16 mouse cellular contexts compared by ENCODE assay signal in genomic region chr4:106007334-106008190, GRCm38 (mm10).
DNase-seq lines count a peak whose midpoint lies in the region; ATAC-seq lines count a peak whose summit lies in the region.
"Had no signal": no experiment of that assay in that cellular context is flagged by ENCODE, and none has a peak within 500 bp of the region (broad histone marks: within the 10 kb centered on the region; RNA-seq: fewer than 3 reads in every experiment).

No protein-coding gene starts in this region.

- H3K4me1 ChIP-seq in forebrain, embryonic 15.5 days: peaks cover 9% of the 10 kb centered on the region; the same call in 1 of the 2 replicates
- H3K4me1 ChIP-seq in forebrain, embryonic 12.5 days: 0 out of 2 replicates have a peak, but pooled peaks cover 3% of the 10 kb centered on the region
- H3K4me1 ChIP-seq in midbrain, embryonic 14.5 days (ENCODE audit: control insufficient read depth, insufficient read depth, low read length): no peaks in the 10 kb centered on the region
- no peaks in the 10 kb centered on the region for H3K4me1 ChIP-seq in midbrain, embryonic 11.5 days (ENCODE audit: control insufficient read depth, insufficient read depth, low read length)
- peaks cover 8% of the 10 kb centered on the region for H3K4me1 ChIP-seq in midbrain, embryonic 16.5 days (ENCODE audit: control insufficient read depth, insufficient read depth, low read length)
- H3K4me1 ChIP-seq in intestine, embryonic 15.5 days (replicated peaks): no peaks in the 10 kb centered on the region
- H3K4me1 ChIP-seq: embryonic facial prominence, embryonic 12.5 days; liver, embryonic 15.5 days; stomach, embryonic 15.5 days had no signal

- no peak overlapping the region for H3K9ac ChIP-seq in forebrain, embryonic 15.5 days (replicated peaks)
- no peak overlapping the region for H3K9ac ChIP-seq in forebrain, embryonic 12.5 days
- H3K9ac ChIP-seq in midbrain, embryonic 14.5 days (replicated peaks; ENCODE audit: low read length): no peak overlapping the region
- H3K9ac ChIP-seq in midbrain, embryonic 11.5 days (ENCODE audit: low read length): no peak overlapping the region
- H3K9ac ChIP-seq in midbrain, embryonic 16.5 days (ENCODE audit: low read depth, low read length): no peak overlapping the region
- H3K9ac ChIP-seq in intestine, embryonic 15.5 days: no peak overlapping the region
- H3K9ac ChIP-seq: embryonic facial prominence, embryonic 12.5 days; liver, embryonic 15.5 days; stomach, embryonic 15.5 days had no signal

- no peak overlapping the region for H3K4me2 ChIP-seq in forebrain, embryonic 15.5 days (replicated peaks)
- no peak overlapping the region for H3K4me2 ChIP-seq in forebrain, embryonic 12.5 days
- H3K4me2 ChIP-seq in midbrain, embryonic 14.5 days (ENCODE audit: low read length): no peak overlapping the region
- no peak overlapping the region for H3K4me2 ChIP-seq in midbrain, embryonic 11.5 days
- no peak overlapping the region for H3K4me2 ChIP-seq in midbrain, embryonic 16.5 days (ENCODE audit: low read length)
- H3K4me2 ChIP-seq in intestine, embryonic 15.5 days (replicated peaks): no peak overlapping the region
- H3K4me2 ChIP-seq: embryonic facial prominence, embryonic 12.5 days; liver, embryonic 15.5 days; stomach, embryonic 15.5 days had no signal

- no peaks in the 10 kb centered on the region for H3K9me3 ChIP-seq in forebrain, embryonic 15.5 days
- no peaks in the 10 kb centered on the region for H3K9me3 ChIP-seq in forebrain, embryonic 12.5 days
- no peaks in the 10 kb centered on the region for H3K9me3 ChIP-seq in midbrain, embryonic 14.5 days (ENCODE audit: control insufficient read depth, low read length)
- H3K9me3 ChIP-seq in midbrain, embryonic 11.5 days (ENCODE audit: control insufficient read depth, low read length): no peaks in the 10 kb centered on the region
- H3K9me3 ChIP-seq in midbrain, embryonic 16.5 days (replicated peaks; ENCODE audit: control insufficient read depth, low read length, poor library complexity, severe bottlenecking): no peaks in the 10 kb centered on the region
- H3K9me3 ChIP-seq in intestine, embryonic 15.5 days: no peaks in the 10 kb centered on the region
- H3K9me3 ChIP-seq: embryonic facial prominence, embryonic 12.5 days; liver, embryonic 15.5 days; stomach, embryonic 15.5 days had no signal

- peak; percentile 71; the same call in 1 of the 2 replicates for ATAC-seq in forebrain, embryonic 15.5 days (replicated peaks)
- ATAC-seq in forebrain, embryonic 12.5 days (ENCODE audit: low FRiP score): no peak
- no peak for ATAC-seq in midbrain, embryonic 14.5 days (ENCODE audit: low FRiP score, low TSS enrichment)
- ATAC-seq in midbrain, embryonic 11.5 days (ENCODE audit: low FRiP score): no peak
- peak; percentile 68; the same call in 1 of the 2 replicates for ATAC-seq in midbrain, embryonic 16.5 days
- no peak for ATAC-seq in intestine, embryonic 15.5 days

- peak; percentile 13 for DNase-seq in layer of hippocampus, adult 11-12 months (ENCODE audit: low spot score)
- no peak for DNase-seq in layer of hippocampus, adult 9-10 months (ENCODE audit: low spot score)
- peak; percentile 40 for DNase-seq in midbrain, embryonic 14.5 days
- DNase-seq in midbrain, embryonic 11.5 days (ENCODE audit: low spot score, missing footprints): no peak
- DNase-seq: adrenal gland, postnatal 10 days; cerebellum, adult 9-10 months; kidney, adult 2 months; kidney, postnatal 14 days; lung, postnatal 10 days had no signal

- H3K4me3 ChIP-seq in forebrain, embryonic 15.5 days: no peak overlapping the region
- H3K4me3 ChIP-seq in forebrain, embryonic 12.5 days (replicated peaks): no peak overlapping the region
- no peak overlapping the region for H3K4me3 ChIP-seq in midbrain, embryonic 14.5 days (replicated peaks; ENCODE audit: low read depth, low read length)
- no peak overlapping the region for H3K4me3 ChIP-seq in midbrain, embryonic 11.5 days (ENCODE audit: low read depth, low read length)
- H3K4me3 ChIP-seq in midbrain, embryonic 16.5 days (ENCODE audit: low read depth, low read length): no peak overlapping the region
- H3K4me3 ChIP-seq in intestine, embryonic 15.5 days (replicated peaks): no peak overlapping the region
- H3K4me3 ChIP-seq: embryonic facial prominence, embryonic 12.5 days; liver, embryonic 15.5 days; stomach, embryonic 15.5 days had no signal

- H3K27me3 ChIP-seq in forebrain, embryonic 15.5 days: no peaks in the 10 kb centered on the region
- H3K27me3 ChIP-seq in forebrain, embryonic 12.5 days: no peaks in the 10 kb centered on the region
- no peaks in the 10 kb centered on the region for H3K27me3 ChIP-seq in midbrain, embryonic 14.5 days (ENCODE audit: control insufficient read depth, insufficient read depth, low read length)
- H3K27me3 ChIP-seq in midbrain, embryonic 11.5 days (ENCODE audit: control insufficient read depth, insufficient read depth, low read length): no peaks in the 10 kb centered on the region
- no peaks in the 10 kb centered on the region for H3K27me3 ChIP-seq in midbrain, embryonic 16.5 days (ENCODE audit: control insufficient read depth, insufficient read depth, low read depth, low read length)
- H3K27me3 ChIP-seq in intestine, embryonic 15.5 days (replicated peaks): no peaks in the 10 kb centered on the region
- H3K27me3 ChIP-seq: embryonic facial prominence, embryonic 12.5 days; liver, embryonic 15.5 days; stomach, embryonic 15.5 days had no signal

- 67% methylated on average over 8 of the region's 8 CpGs for WGBS in forebrain, embryonic 15.5 days
- WGBS in forebrain, embryonic 12.5 days: 74% methylated on average over 8 of the region's 8 CpGs
- WGBS in midbrain, embryonic 14.5 days: 65% methylated on average over 8 of the region's 8 CpGs
- WGBS in midbrain, embryonic 11.5 days: 81% methylated on average over 8 of the region's 8 CpGs
- 54% methylated on average over 8 of the region's 8 CpGs for WGBS in midbrain, embryonic 16.5 days
- WGBS in intestine, embryonic 15.5 days: 82% methylated on average over 8 of the region's 8 CpGs

- H3K27ac ChIP-seq in forebrain, embryonic 15.5 days (replicated peaks): peak overlapping the region; percentile 70
- H3K27ac ChIP-seq in forebrain, embryonic 12.5 days: no peak overlapping the region
- no peak overlapping the region for H3K27ac ChIP-seq in midbrain, embryonic 14.5 days (replicated peaks; ENCODE audit: low read depth, low read length)
- no peak overlapping the region for H3K27ac ChIP-seq in midbrain, embryonic 11.5 days (ENCODE audit: low read depth, low read length)
- H3K27ac ChIP-seq in midbrain, embryonic 16.5 days (ENCODE audit: low read length): peak overlapping the region; percentile 60; the same call in 1 of the 2 replicates
- no peak overlapping the region for H3K27ac ChIP-seq in intestine, embryonic 15.5 days
- H3K27ac ChIP-seq: embryonic facial prominence, embryonic 12.5 days; liver, embryonic 15.5 days; stomach, embryonic 15.5 days had no signal

- no peaks in the 10 kb centered on the region for H3K36me3 ChIP-seq in forebrain, embryonic 15.5 days
- no peaks in the 10 kb centered on the region for H3K36me3 ChIP-seq in forebrain, embryonic 12.5 days (replicated peaks)
- H3K36me3 ChIP-seq in midbrain, embryonic 14.5 days (ENCODE audit: control insufficient read depth, insufficient read depth, low read length): no peaks in the 10 kb centered on the region
- no peaks in the 10 kb centered on the region for H3K36me3 ChIP-seq in midbrain, embryonic 11.5 days (ENCODE audit: control insufficient read depth, insufficient read depth, low read length)
- H3K36me3 ChIP-seq in midbrain, embryonic 16.5 days (ENCODE audit: control insufficient read depth, insufficient read depth, low read length): no peaks in the 10 kb centered on the region
- no peaks in the 10 kb centered on the region for H3K36me3 ChIP-seq in intestine, embryonic 15.5 days
- H3K36me3 ChIP-seq: embryonic facial prominence, embryonic 12.5 days; liver, embryonic 15.5 days; stomach, embryonic 15.5 days had no signal

Comparison
In these comparisons a context has a peak if more than half of its experiments do, and no peak if none do; other contexts are left out.
1. ATAC-seq: peak in forebrain, embryonic 15.5 days (single experiment) and midbrain, embryonic 16.5 days (single experiment); none in forebrain, embryonic 12.5 days (single experiment), midbrain, embryonic 14.5 days (single experiment), midbrain, embryonic 11.5 days (single experiment) and intestine, embryonic 15.5 days (single experiment).
2. H3K27ac ChIP-seq: peak in forebrain, embryonic 15.5 days (single experiment) and midbrain, embryonic 16.5 days (single experiment); none in forebrain, embryonic 12.5 days (single experiment), midbrain, embryonic 14.5 days (single experiment), midbrain, embryonic 11.5 days (single experiment) and intestine, embryonic 15.5 days (single experiment).
3. DNase-seq: peak in layer of hippocampus, adult 11-12 months (single experiment) and midbrain, embryonic 14.5 days (single experiment); none in layer of hippocampus, adult 9-10 months (single experiment) and midbrain, embryonic 11.5 days (single experiment).